Comparison of ENCODE assay signal across 17 mouse cellular contexts in the genomic region with DNA sequence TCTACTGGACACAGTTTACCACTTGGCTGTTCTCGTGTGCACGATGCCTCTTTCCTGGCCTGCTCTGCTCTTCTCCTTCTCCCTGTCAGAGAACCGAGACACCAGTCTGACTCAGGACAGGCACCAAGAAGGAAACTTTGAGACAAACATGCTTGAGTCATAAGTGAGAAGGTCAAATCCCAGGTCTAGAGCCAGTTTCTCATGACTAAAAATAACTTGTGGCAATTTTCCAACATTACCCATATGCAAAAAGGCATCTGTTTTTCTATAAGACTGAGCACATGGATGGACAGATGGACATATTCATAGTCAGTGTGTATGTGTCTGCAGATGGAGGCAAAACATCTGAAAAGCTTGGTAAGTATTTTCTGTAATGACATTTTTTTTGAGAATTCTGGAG. TPM values are rescaled to one million over a fixed set of nuclear protein-coding genes. Genes with fewer than 3 reads are reported as not detected.
DNase-seq lines count a peak whose midpoint lies in the region; ATAC-seq and TF ChIP-seq lines count a peak whose summit lies in the region.
"Had no signal": no experiment of that assay in that cellular context is flagged by ENCODE, and none has a peak within 500 bp of the region (broad histone marks: within the 10 kb centered on the region; RNA-seq: fewer than 3 reads in every experiment).

No protein-coding gene starts in this region.

- DNase-seq in heart, postnatal 14 days: no peak
- DNase-seq in 3134 (ENCODE audit: extremely low read depth, insufficient read length, low spot score): peak; percentile 37
- DNase-seq in CH12.LX (ENCODE audit: extremely low read depth): no peak
- DNase-seq in brain, adult 2 months (ENCODE audit: low read depth, low spot score): peak; percentile 11
- no peak for DNase-seq in left cerebral cortex, adult 9 months (ENCODE audit: low spot score in 2 of 2)
- no peak for DNase-seq in left cerebral cortex, postnatal 10 days (ENCODE audit: extremely low spot score in 1 of 2, low spot score in 2 of 2)
- DNase-seq: cerebellum, adult 8-10 months; lung, postnatal 10 days; thymus, adult 18-20 months had no signal

- H3K4me2 ChIP-seq in heart, embryonic 13.5 days: no peak overlapping the region
- no peak overlapping the region for H3K4me2 ChIP-seq in CH12.LX (ENCODE audit: insufficient read depth, low read depth, poor library complexity, severe bottlenecking)
- H3K4me2 ChIP-seq: hindbrain, embryonic 13.5 days; kidney, embryonic 15.5 days; liver, embryonic 12.5 days; neural tube, embryonic 12.5 days had no signal

- no peak for ATAC-seq in heart, embryonic 13.5 days (ENCODE audit: extremely low read depth, insufficient number of reproducible peaks, low FRiP score, low TSS enrichment)
- ATAC-seq: CD4-positive, CD25-positive, alpha-beta regulatory T cell, adult 4 months; liver, embryonic 12.5 days had no signal

- no peaks in the 10 kb centered on the region for H3K36me3 ChIP-seq in heart, embryonic 13.5 days
- peaks cover 0 to 2% of the 10 kb centered on the region in 2 experiments for H3K36me3 ChIP-seq in CH12.LX (replicated peaks in 1 of 2; ENCODE audit: control insufficient read depth in 1 of 2, insufficient read depth in 1 of 2, low read length in 1 of 2)
- H3K36me3 ChIP-seq: hindbrain, embryonic 13.5 days; kidney, embryonic 15.5 days; limb, embryonic 10.5 days; liver, embryonic 12.5 days; neural tube, embryonic 12.5 days had no signal

- 36% methylated on average over 3 of the region's 3 CpGs for WGBS in heart, embryonic 13.5 days

- H3K27ac ChIP-seq in heart, embryonic 13.5 days (replicated peaks): peak overlapping the region; percentile 48; the same call in 1 of the 2 replicates
- H3K27ac ChIP-seq in CH12.LX (ENCODE audit: insufficient read depth, low read depth): no peak overlapping the region
- H3K27ac ChIP-seq: hindbrain, embryonic 13.5 days; kidney, embryonic 15.5 days; limb, embryonic 10.5 days; liver, embryonic 12.5 days; neural tube, embryonic 12.5 days had no signal

- in situ Hi-C loops in CH12.LX (cut with MboI; ENCODE audit: low pct_ligation_motif_present, low pct_unique_long_range_greater_than_20kb, low sequenced_read_pairs): no loop called here

- intact Hi-C loops in heart, postnatal 14 days (cut with DNase I): no loop called here
- intact Hi-C loops in left cerebral cortex, postnatal 10 days (cut with DNase I): no loop called here

- H3K4me1 ChIP-seq in heart, embryonic 13.5 days: peaks cover 16% of the 10 kb centered on the region
- H3K4me1 ChIP-seq in CH12.LX (ENCODE audit: control insufficient read depth in 1 of 2, insufficient read depth in 2 of 2): peaks cover 0 to 25% of the 10 kb centered on the region in 2 experiments; a peak in 3 of 4 replicates
- H3K4me1 ChIP-seq: hindbrain, embryonic 13.5 days; kidney, embryonic 15.5 days; limb, embryonic 10.5 days; neural tube, embryonic 12.5 days had no signal

- H3K9me3 ChIP-seq in heart, embryonic 13.5 days: peaks cover 3% of the 10 kb centered on the region; the same call in 1 of the 2 replicates
- peaks cover 2% of the 10 kb centered on the region for H3K9me3 ChIP-seq in CH12.LX (replicated peaks; ENCODE audit: low read length)
- H3K9me3 ChIP-seq: hindbrain, embryonic 13.5 days; kidney, embryonic 15.5 days; limb, embryonic 10.5 days; liver, embryonic 12.5 days; neural tube, embryonic 12.5 days had no signal

- dilution Hi-C loops in CH12.LX (cut with MboI; ENCODE audit: extremely low pct_ligation_motif_present, extremely low pct_unique_long_range_greater_than_20kb, low sequenced_read_pairs): no loop called here

- H3K9ac ChIP-seq in heart, embryonic 13.5 days: no peak overlapping the region
- no peak overlapping the region for H3K9ac ChIP-seq in CH12.LX (ENCODE audit: insufficient read depth, low read depth)
- H3K9ac ChIP-seq: hindbrain, embryonic 13.5 days; kidney, embryonic 15.5 days; liver, embryonic 12.5 days; neural tube, embryonic 12.5 days had no signal

- TF ChIP-seq CTCF in CH12.LX (conservative IDR thresholded peaks at IDR 0.05 in 1 of 2, IDR thresholded peaks at IDR 0.05 in 1 of 2; ENCODE audit: low read depth in 2 of 2, low read length in 2 of 2): no peak

- TF ChIP-seq POLR2A in CH12.LX (IDR thresholded peaks at IDR 0.05; ENCODE audit: low read depth, low read length): no peak

- no peaks in the 10 kb centered on the region for H3K27me3 ChIP-seq in heart, embryonic 13.5 days (replicated peaks)
- no peaks in the 10 kb centered on the region for H3K27me3 ChIP-seq in CH12.LX (replicated peaks)
- H3K27me3 ChIP-seq: hindbrain, embryonic 13.5 days; kidney, embryonic 15.5 days; liver, embryonic 12.5 days; neural tube, embryonic 12.5 days had no signal

- no peak overlapping the region for H3K4me3 ChIP-seq in heart, embryonic 13.5 days
- H3K4me3 ChIP-seq in CH12.LX (replicated peaks in 1 of 3; ENCODE audit: low read depth in 2 of 3, low read length in 2 of 3, poor library complexity in 1 of 3): no peak overlapping the region
- H3K4me3 ChIP-seq: hindbrain, embryonic 13.5 days; kidney, embryonic 15.5 days; limb, embryonic 10.5 days; liver, embryonic 12.5 days; neural tube, embryonic 12.5 days had no signal

- no peak for TF ChIP-seq EP300 in CH12.LX (IDR thresholded peaks at IDR 0.05; ENCODE audit: low read length)

- no peak for TF ChIP-seq RAD21 in CH12.LX (IDR thresholded peaks at IDR 0.05; ENCODE audit: low read depth, low read length)

- H3K79me2 ChIP-seq in CH12.LX (replicated peaks; ENCODE audit: control insufficient read depth, extremely low read depth, insufficient read depth, poor library complexity, severe bottlenecking): no peaks in the 10 kb centered on the region

TF ChIP-seq in CH12.LX, 34 proteins besides CTCF, POLR2A, EP300 and RAD21:
- TF ChIP-seq E2F4 (IDR thresholded peaks at IDR 0.05; ENCODE audit: insufficient replicate concordance, low read depth, low read length): no peak
- TF ChIP-seq IRF4 (IDR thresholded peaks at IDR 0.05; ENCODE audit: low read depth, low read length): no peak
- 0 out of 2 replicates have a peak, but pooled peaks have one; percentile 22 for TF ChIP-seq TCF12 (IDR thresholded peaks at IDR 0.05; ENCODE audit: low read depth, low read length)
- TF ChIP-seq MYC (IDR thresholded peaks at IDR 0.05; ENCODE audit: low read depth, low read length): peak; percentile 52; the same call in 1 of the 2 replicates
- peak; percentile 26; the same call in 1 of the 2 replicates for TF ChIP-seq MAX (IDR thresholded peaks at IDR 0.05; ENCODE audit: low read length)
- no peak for TF ChIP-seq HCFC1 (IDR thresholded peaks at IDR 0.05; ENCODE audit: low read depth, low read length)
- peak; percentile 65; the same call in 1 of the 2 replicates for TF ChIP-seq MEF2A (IDR thresholded peaks at IDR 0.05; ENCODE audit: borderline replicate concordance, low read depth, low read length)

RNA-seq across cellular contexts. Expression of a gene that starts 15.9 kb away (rescaled TPM):
- 0.13 and 0.36 TPM in 2 replicates for polyA plus RNA-seq in heart, embryonic 13.5 days (2015; fragmentation: Nextera tagmentation; extraction: Ambion mirVana)
- 1 to 10 TPM in 1 of 2 experiments, under 1 TPM in 1; 0.38 to 2.0 TPM for total RNA-seq in heart, postnatal 14 days (2021)
- total RNA-seq in CH12.LX (2012; rRNA removed): 14.4 and 16.3 TPM in 2 replicates
- total RNA-seq in CH12.LX (2014; rRNA removed): 2.4 and 2.6 TPM in 2 replicates
- 3.3 and 3.6 TPM in 2 replicates for polyA plus RNA-seq in CH12.LX (2012; ENCODE audit: insufficient read length, low read depth)
- total RNA-seq in left cerebral cortex, postnatal 10 days (2021): under 1 TPM; 0.11 to 0.12 TPM
- polyA plus RNA-seq: embryonic facial prominence, embryonic 11.5 days had no signal

RNA-seq across cellular contexts. Expression of a gene that starts 31.5 kb away (rescaled TPM):
- polyA plus RNA-seq in heart, embryonic 13.5 days (2015; fragmentation: Nextera tagmentation; extraction: Ambion mirVana): 3.2 and 4.7 TPM in 2 replicates
- not detected for total RNA-seq in heart, postnatal 14 days (2021)
- total RNA-seq in CH12.LX (2012; rRNA removed) (0.21 and 0.30 TPM in 2 replicates), CH12.LX (2014; rRNA removed) (0.15 TPM in 1 of 2 replicates, not detected in the other)
- 0.14 TPM in 1 of 2 replicates, not detected in the other for polyA plus RNA-seq in CH12.LX (2012; ENCODE audit: insufficient read length, low read depth)
- under 1 TPM in 1 of 2 experiments, not detected in 1; 0.22 TPM for total RNA-seq in left cerebral cortex, postnatal 10 days (2021)

RNA-seq across cellular contexts. Expression of a gene that starts 42.4 kb away (rescaled TPM):
- 42.1 TPM in 2 replicates for polyA plus RNA-seq in heart, embryonic 13.5 days (2015; fragmentation: Nextera tagmentation; extraction: Ambion mirVana)
- total RNA-seq in heart, postnatal 14 days (2021): 10 to 100 TPM; 38.0 to 43.7 TPM
- total RNA-seq in CH12.LX (2012; rRNA removed) (66.8 and 78.5 TPM in 2 replicates), CH12.LX (2014; rRNA removed) (62.4 and 63.3 TPM in 2 replicates)
- polyA plus RNA-seq in CH12.LX (2012; ENCODE audit: insufficient read length, low read depth): 57.4 and 72.8 TPM in 2 replicates
- total RNA-seq in left cerebral cortex, postnatal 10 days (2021): 10 to 100 TPM; 74.0 to 75.8 TPM

RNA-seq across cellular contexts. Expression of a gene that starts 54.8 kb away (rescaled TPM):
- polyA plus RNA-seq in heart, embryonic 13.5 days (2015; fragmentation: Nextera tagmentation; extraction: Ambion mirVana): 18.0 and 18.2 TPM in 2 replicates
- 10 to 100 TPM; 29.2 to 30.5 TPM for total RNA-seq in heart, postnatal 14 days (2021)
- total RNA-seq in CH12.LX (2012; rRNA removed) (25.9 and 28.0 TPM in 2 replicates), CH12.LX (2014; rRNA removed) (17.9 and 18.2 TPM in 2 replicates)
- 25.6 and 26.6 TPM in 2 replicates for polyA plus RNA-seq in CH12.LX (2012; ENCODE audit: insufficient read length, low read depth)
- total RNA-seq in left cerebral cortex, postnatal 10 days (2021): 10 to 100 TPM; 85.6 to 88.0 TPM

RNA-seq across cellular contexts. Expression of a gene that starts 55.2 kb away (rescaled TPM):
- 17.0 and 24.9 TPM in 2 replicates for polyA plus RNA-seq in heart, embryonic 13.5 days (2015; fragmentation: Nextera tagmentation; extraction: Ambion mirVana)
- 1 to 10 TPM; 1.1 to 4.2 TPM for total RNA-seq in heart, postnatal 14 days (2021)
- total RNA-seq in CH12.LX (2012; rRNA removed) (3.0 and 4.2 TPM in 2 replicates), CH12.LX (2014; rRNA removed) (0.49 and 3.2 TPM in 2 replicates)
- 4.1 and 5.2 TPM in 2 replicates for polyA plus RNA-seq in CH12.LX (2012; ENCODE audit: insufficient read length, low read depth)
- total RNA-seq in left cerebral cortex, postnatal 10 days (2021): 1 to 10 TPM in 1 of 2 experiments, not detected in 1; 1.2 TPM

Comparison
In these comparisons a context has a peak if more than half of its experiments do, and no peak if none do; other contexts are left out.
1. DNase-seq: peak in 3134 (single experiment) and brain, adult 2 months (single experiment); none in heart, postnatal 14 days (0 of 2), CH12.LX (single experiment), left cerebral cortex, adult 9 months (0 of 2) and left cerebral cortex, postnatal 10 days (0 of 2).